Mouse (Mus musculus): ENCODE results near the gene Ripor1. TPM values are rescaled to one million over a fixed set of nuclear protein-coding genes. Genes with fewer than 3 reads are reported as not detected.

Ripor1 gene
- polyA plus RNA-seq, 1 experiment from 2014 or later: 12.4 TPM

DNA sequence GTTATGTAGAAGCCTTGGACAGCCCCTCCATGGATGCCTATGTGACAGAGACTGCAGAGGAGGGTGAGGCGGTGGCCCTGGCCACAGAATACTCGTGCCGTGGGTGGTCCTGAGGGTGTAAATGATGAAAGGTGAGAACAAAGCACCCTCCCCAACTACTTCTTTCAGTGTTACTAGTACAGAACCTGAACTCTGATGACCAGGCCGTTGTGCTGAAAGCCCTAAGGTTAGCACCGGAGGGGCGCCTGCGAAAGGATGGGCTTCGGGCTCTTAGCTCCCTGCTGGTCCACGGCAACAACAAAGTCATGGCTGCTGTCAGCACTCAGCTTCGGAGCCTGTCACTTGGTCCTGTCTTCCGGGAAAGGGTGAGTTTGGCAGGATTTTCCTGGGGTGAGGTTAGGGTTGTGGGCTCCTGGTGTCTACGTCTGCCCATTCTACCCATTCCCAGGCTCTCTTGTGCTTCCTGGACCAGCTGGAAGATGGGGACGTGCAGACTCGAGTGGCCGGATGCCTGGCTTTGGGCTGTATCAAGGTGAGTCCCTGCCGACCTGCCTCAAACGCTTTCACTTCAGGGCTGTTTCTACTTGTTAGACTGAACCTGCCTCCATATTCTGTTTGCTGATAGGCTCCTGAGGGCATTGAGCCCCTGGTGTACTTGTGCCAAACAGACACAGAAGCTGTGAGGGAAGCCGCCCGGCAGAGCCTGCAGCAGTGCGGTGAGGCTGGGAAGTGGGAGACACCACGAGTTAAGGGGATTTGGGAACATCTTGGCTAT is 16.1 kb downstream of the Ripor1 start:
- 92% methylated on average over 21 of the region's 21 CpGs for WGBS
- H3K4me2 ChIP-seq (replicated peaks; ENCODE audit: low read depth, low read length): no peak overlapping the region
- no peak overlapping the region for H3K27ac ChIP-seq (ENCODE audit: low read depth, low read length)
- H3K27me3 ChIP-seq (ENCODE audit: control insufficient read depth, insufficient read depth, low read length): no peaks in the 10 kb centered on the region
- DNase-seq (ENCODE audit: low spot score) (no peak), ATAC-seq (ENCODE audit: low FRiP score) (no peak)
- H3K4me1 ChIP-seq (replicated peaks; ENCODE audit: control insufficient read depth, insufficient read depth, low read length): no peaks in the 10 kb centered on the region
- no peaks in the 10 kb centered on the region for H3K9me3 ChIP-seq (ENCODE audit: control insufficient read depth, low read length)
- no peak overlapping the region for H3K9ac ChIP-seq (ENCODE audit: low read depth, low read length)
- H3K36me3 ChIP-seq (ENCODE audit: control insufficient read depth, insufficient read depth, low read length): peaks cover 9% of the 10 kb centered on the region; the same call in 1 of the 2 replicates
- no peak overlapping the region for H3K4me3 ChIP-seq (ENCODE audit: low read depth, low read length)

DNA sequence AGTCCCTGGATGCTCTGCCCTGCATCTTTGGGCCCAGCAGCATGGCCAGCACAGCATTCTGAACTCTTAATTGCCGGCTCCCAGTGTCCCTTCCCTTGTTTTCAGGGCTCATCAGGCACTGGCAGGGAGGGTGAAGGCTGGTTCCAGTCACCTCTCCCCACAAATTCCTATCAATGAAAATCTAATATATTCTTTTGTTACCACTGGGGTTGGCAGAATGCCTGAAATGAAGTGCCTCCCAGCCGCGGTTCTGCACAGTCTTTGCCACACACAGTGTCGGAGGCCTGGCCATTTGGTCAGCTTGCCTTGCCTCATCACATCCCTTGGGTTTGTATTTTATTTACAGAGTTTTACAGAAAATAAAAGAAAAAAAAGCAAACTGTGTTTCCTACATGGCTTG is 16.8 kb downstream of the Ripor1 start:
- ATAC-seq (ENCODE audit: low FRiP score) (0 out of 2 replicates have a peak, but pooled peaks have one; percentile 6), DNase-seq (ENCODE audit: low spot score) (no peak)
- no peaks in the 10 kb centered on the region for H3K4me1 ChIP-seq (replicated peaks; ENCODE audit: control insufficient read depth, insufficient read depth, low read length)
- H3K4me2 ChIP-seq (replicated peaks; ENCODE audit: low read depth, low read length): no peak overlapping the region
- no peak overlapping the region for H3K4me3 ChIP-seq (ENCODE audit: low read depth, low read length)
- H3K9me3 ChIP-seq (ENCODE audit: control insufficient read depth, low read length): no peaks in the 10 kb centered on the region
- peaks cover 8% of the 10 kb centered on the region; the same call in 1 of the 2 replicates for H3K36me3 ChIP-seq (ENCODE audit: control insufficient read depth, insufficient read depth, low read length)
- H3K27me3 ChIP-seq (ENCODE audit: control insufficient read depth, insufficient read depth, low read length): no peaks in the 10 kb centered on the region
- 0 out of 2 replicates have a peak overlapping the region, but pooled peaks have one; percentile 63 for H3K27ac ChIP-seq (ENCODE audit: low read depth, low read length)
- WGBS: 80% methylated on average over 4 of the region's 4 CpGs
- H3K9ac ChIP-seq (ENCODE audit: low read depth, low read length): no peak overlapping the region

DNA sequence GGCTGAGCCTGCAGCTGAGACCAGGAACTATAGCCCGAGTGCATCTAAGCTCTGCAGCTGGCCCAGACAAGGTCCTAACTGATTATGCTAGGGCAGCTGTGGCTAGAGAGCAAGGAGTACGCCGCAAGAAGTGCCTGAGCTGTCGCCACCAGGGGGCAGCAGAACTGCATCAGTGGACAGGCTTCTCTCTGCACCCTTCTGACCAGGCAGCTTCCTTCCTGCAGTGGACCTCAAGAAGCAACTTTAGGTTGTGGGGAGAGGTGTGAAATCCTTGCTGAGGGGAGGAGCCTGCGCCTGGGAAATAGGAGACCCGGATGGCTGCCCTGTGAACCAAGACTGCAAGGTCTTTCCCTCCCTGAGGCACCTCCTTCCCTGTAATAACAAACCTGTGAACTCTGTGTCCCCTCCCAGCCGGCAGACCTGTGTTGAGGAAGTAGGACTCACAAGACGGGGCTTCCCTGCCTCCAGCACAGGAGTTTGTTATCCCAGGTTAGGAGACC is 17.4 kb downstream of the Ripor1 start:
- Histone ChIP-seq H3K27me3 (ENCODE audit: control insufficient read depth, insufficient read depth, low read length) (no peaks in the 10 kb centered on the region), H3K4me2 (replicated peaks; ENCODE audit: low read depth, low read length) (no peak overlapping the region), H3K9ac (ENCODE audit: low read depth, low read length) (no peak overlapping the region), H3K27ac (ENCODE audit: low read depth, low read length) (peak overlapping the region; percentile 63; the same call in 1 of the 2 replicates), H3K4me3 (ENCODE audit: low read depth, low read length) (no peak overlapping the region), H3K4me1 (replicated peaks; ENCODE audit: control insufficient read depth, insufficient read depth, low read length) (no peaks in the 10 kb centered on the region), H3K36me3 (ENCODE audit: control insufficient read depth, insufficient read depth, low read length) (peaks cover 7% of the 10 kb centered on the region; the same call in 1 of the 2 replicates), H3K9me3 (ENCODE audit: control insufficient read depth, low read length) (no peaks in the 10 kb centered on the region)
- DNase-seq (ENCODE audit: low spot score): peak; percentile 98
- peak; percentile 92 for ATAC-seq (ENCODE audit: low FRiP score)
- 8% methylated on average over 8 of the region's 8 CpGs for WGBS

DNA sequence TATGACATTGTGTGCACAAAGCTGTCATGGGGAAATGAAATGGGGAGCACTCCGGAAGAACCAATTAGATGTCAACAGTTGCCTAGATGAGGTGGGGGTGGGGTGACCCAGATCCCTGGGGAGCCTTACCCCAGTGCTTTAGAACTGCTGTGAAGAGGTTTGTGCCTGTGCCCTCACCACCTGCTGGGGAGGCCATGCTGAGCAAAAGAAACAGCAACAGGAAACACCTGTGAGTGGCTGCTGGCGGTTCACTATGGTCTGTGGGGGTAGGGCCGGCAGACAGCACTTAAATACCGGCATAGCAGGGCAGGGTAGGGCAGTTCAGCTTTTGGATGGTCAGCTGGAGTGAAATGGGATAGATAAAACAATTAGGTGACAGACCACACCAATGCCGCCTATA is 18.1 kb downstream of the Ripor1 start:
- no peak overlapping the region for H3K4me3 ChIP-seq (ENCODE audit: low read depth, low read length)
- no peak overlapping the region for H3K9ac ChIP-seq (ENCODE audit: low read depth, low read length)
- H3K4me2 ChIP-seq (replicated peaks; ENCODE audit: low read depth, low read length): no peak overlapping the region
- H3K36me3 ChIP-seq (ENCODE audit: control insufficient read depth, insufficient read depth, low read length): peaks cover 6% of the 10 kb centered on the region; the same call in 1 of the 2 replicates
- no peaks in the 10 kb centered on the region for H3K27me3 ChIP-seq (ENCODE audit: control insufficient read depth, insufficient read depth, low read length)
- no peak overlapping the region for H3K27ac ChIP-seq (ENCODE audit: low read depth, low read length)
- no peaks in the 10 kb centered on the region for H3K4me1 ChIP-seq (replicated peaks; ENCODE audit: control insufficient read depth, insufficient read depth, low read length)
- 29% methylated on average over 5 of the region's 5 CpGs for WGBS
- no peak for ATAC-seq (ENCODE audit: low FRiP score)
- DNase-seq (ENCODE audit: low spot score): no peak
- H3K9me3 ChIP-seq (ENCODE audit: control insufficient read depth, low read length): no peaks in the 10 kb centered on the region

DNA sequence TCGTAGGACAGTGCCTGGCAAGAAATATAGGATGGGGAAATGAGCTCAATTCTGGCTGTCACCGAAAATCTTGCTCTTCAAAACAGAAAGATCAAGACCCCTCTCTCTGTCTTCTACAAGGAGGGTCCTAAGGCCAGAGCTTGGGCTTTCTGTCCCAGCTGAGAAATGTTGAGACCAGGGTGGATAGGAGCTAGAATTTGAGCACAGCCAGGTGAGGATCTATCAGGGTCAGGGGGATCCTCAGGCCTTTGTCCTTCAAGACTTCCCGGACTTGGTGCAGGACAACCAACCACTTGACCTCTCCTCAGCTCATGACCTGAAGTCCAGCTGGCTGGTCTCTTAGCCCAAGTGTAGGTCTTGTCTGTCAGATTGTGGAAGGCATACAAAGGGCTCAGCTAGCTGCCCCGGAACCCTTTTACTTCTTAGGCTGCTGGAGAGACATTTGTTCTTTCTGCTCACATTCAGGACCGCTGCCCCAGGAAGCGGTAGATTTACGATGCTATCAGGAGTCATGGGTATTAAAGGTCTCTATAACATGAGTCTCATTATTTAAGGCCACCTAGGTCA is 18.7 kb downstream of the Ripor1 start:
- 50% methylated on average over 7 of the region's 7 CpGs for WGBS
- Histone ChIP-seq H3K27ac (ENCODE audit: low read depth, low read length) (no peak overlapping the region), H3K9ac (ENCODE audit: low read depth, low read length) (no peak overlapping the region), H3K36me3 (ENCODE audit: control insufficient read depth, insufficient read depth, low read length) (peaks cover 5% of the 10 kb centered on the region; the same call in 1 of the 2 replicates), H3K9me3 (ENCODE audit: control insufficient read depth, low read length) (no peaks in the 10 kb centered on the region), H3K4me1 (replicated peaks; ENCODE audit: control insufficient read depth, insufficient read depth, low read length) (no peaks in the 10 kb centered on the region), H3K27me3 (ENCODE audit: control insufficient read depth, insufficient read depth, low read length) (no peaks in the 10 kb centered on the region), H3K4me3 (ENCODE audit: low read depth, low read length) (no peak overlapping the region), H3K4me2 (replicated peaks; ENCODE audit: low read depth, low read length) (no peak overlapping the region)
- ATAC-seq (ENCODE audit: low FRiP score) (no peak), DNase-seq (ENCODE audit: low spot score) (no peak)

DNA sequence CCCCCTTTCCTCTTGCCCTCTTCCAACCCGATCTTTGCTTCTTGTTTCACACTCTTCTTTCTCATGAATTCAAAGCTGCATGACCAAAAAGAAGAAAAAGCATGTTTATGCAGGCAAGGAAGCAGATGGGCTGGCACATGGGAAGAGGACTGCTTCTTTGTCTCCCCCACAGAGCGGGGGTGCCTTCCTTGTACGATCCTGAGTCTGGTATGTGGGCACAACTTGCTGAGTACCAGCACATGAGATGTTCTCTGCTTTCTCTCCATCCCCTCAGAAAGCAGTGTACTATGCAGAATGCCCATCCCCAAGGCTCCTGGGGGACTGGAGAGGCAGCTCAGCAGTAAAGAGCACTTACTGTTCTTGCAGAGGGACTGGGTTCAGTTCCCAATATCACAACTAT is 19.3 kb downstream of the Ripor1 start:
- no peak overlapping the region for H3K4me2 ChIP-seq (replicated peaks; ENCODE audit: low read depth, low read length)
- no peak overlapping the region for H3K9ac ChIP-seq (ENCODE audit: low read depth, low read length)
- WGBS: 70% methylated on average over 3 of the region's 3 CpGs
- no peak for ATAC-seq (ENCODE audit: low FRiP score)
- no peak overlapping the region for H3K27ac ChIP-seq (ENCODE audit: low read depth, low read length)
- H3K36me3 ChIP-seq (ENCODE audit: control insufficient read depth, insufficient read depth, low read length): peaks cover 5% of the 10 kb centered on the region; the same call in 1 of the 2 replicates
- no peaks in the 10 kb centered on the region for H3K27me3 ChIP-seq (ENCODE audit: control insufficient read depth, insufficient read depth, low read length)
- no peaks in the 10 kb centered on the region for H3K9me3 ChIP-seq (ENCODE audit: control insufficient read depth, low read length)
- no peak overlapping the region for H3K4me3 ChIP-seq (ENCODE audit: low read depth, low read length)
- H3K4me1 ChIP-seq (replicated peaks; ENCODE audit: control insufficient read depth, insufficient read depth, low read length): no peaks in the 10 kb centered on the region
- no peak for DNase-seq (ENCODE audit: low spot score)

DNA sequence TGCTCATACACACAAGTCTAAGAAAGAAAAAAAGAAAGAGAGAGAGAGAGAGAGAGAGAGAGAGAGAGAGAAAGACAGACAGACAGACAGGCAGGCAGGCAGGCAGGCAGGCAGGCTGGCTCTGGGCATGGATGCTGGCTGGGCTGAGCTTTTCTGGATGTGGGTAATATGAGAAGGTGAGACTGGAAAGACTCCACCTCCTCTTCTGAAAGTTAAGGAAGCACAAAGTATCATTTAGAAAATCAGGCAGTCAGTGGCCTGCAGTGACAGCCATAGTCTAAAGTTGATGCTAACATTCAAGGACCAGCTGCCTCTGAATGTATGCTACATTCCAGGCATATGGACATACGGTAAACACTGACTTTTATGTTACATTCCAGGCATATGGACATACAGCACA is 19.8 kb downstream of the Ripor1 start:
- Histone ChIP-seq H3K9me3 (ENCODE audit: control insufficient read depth, low read length) (no peaks in the 10 kb centered on the region), H3K9ac (ENCODE audit: low read depth, low read length) (no peak overlapping the region), H3K4me2 (replicated peaks; ENCODE audit: low read depth, low read length) (no peak overlapping the region), H3K4me3 (ENCODE audit: low read depth, low read length) (no peak overlapping the region), H3K36me3 (ENCODE audit: control insufficient read depth, insufficient read depth, low read length) (peaks cover 5% of the 10 kb centered on the region; the same call in 1 of the 2 replicates), H3K27me3 (ENCODE audit: control insufficient read depth, insufficient read depth, low read length) (no peaks in the 10 kb centered on the region), H3K4me1 (replicated peaks; ENCODE audit: control insufficient read depth, insufficient read depth, low read length) (no peaks in the 10 kb centered on the region), H3K27ac (ENCODE audit: low read depth, low read length) (no peak overlapping the region)
- WGBS: 71% methylated on average over 1 of the region's 1 CpGs
- DNase-seq (ENCODE audit: low spot score): no peak
- ATAC-seq (ENCODE audit: low FRiP score): no peak

DNA sequence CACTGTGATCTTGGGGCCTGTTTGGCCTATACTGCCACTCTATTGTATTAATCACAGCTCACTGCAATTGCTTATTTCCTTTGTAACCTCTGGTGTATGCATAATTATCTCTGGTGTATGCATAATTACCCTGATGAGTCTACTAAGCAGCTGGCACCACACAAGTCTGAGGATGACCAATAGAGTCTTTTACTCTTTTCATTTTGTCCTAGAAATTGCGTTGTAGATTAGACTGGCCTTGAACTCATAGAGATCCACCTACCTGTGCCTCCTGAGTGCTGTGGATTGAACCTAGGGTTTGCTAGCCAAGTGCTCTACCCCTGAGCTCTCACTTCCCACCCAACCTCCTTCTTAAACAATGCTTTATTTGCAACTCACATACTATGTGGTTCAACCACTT is 21.0 kb downstream of the Ripor1 start:
- Histone ChIP-seq H3K4me2 (replicated peaks; ENCODE audit: low read depth, low read length) (no peak overlapping the region), H3K4me1 (replicated peaks; ENCODE audit: control insufficient read depth, insufficient read depth, low read length) (no peaks in the 10 kb centered on the region), H3K4me3 (ENCODE audit: low read depth, low read length) (no peak overlapping the region), H3K27ac (ENCODE audit: low read depth, low read length) (no peak overlapping the region), H3K36me3 (ENCODE audit: control insufficient read depth, insufficient read depth, low read length) (no peaks in the 10 kb centered on the region), H3K9me3 (ENCODE audit: control insufficient read depth, low read length) (no peaks in the 10 kb centered on the region), H3K27me3 (ENCODE audit: control insufficient read depth, insufficient read depth, low read length) (no peaks in the 10 kb centered on the region), H3K9ac (ENCODE audit: low read depth, low read length) (no peak overlapping the region)
- DNase-seq (ENCODE audit: low spot score) (no peak), ATAC-seq (ENCODE audit: low FRiP score) (no peak)
- WGBS: 79% methylated on average over 1 of the region's 1 CpGs

DNA sequence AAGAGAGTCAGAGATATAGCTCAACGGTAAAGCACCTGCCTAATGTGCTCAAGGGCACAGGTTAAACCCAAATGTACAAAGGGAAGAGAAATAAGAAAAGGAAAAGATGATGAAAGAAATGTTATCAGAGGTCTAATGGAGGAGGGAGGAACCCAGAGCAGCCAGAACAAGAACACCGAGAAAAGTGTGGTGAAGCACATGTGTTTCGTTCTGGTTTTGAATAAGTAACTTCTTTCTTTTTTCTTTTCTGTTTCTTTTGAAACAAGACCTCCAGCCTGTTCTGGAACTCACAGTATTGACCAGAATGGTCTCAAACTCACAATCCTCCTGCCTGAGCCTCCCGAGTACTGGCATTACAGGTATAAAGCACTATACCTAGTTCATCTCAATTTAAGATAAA is 24.3 kb downstream of the Ripor1 start:
- Histone ChIP-seq H3K9ac (ENCODE audit: low read depth, low read length) (no peak overlapping the region), H3K4me2 (replicated peaks; ENCODE audit: low read depth, low read length) (no peak overlapping the region), H3K27me3 (ENCODE audit: control insufficient read depth, insufficient read depth, low read length) (no peaks in the 10 kb centered on the region), H3K27ac (ENCODE audit: low read depth, low read length) (no peak overlapping the region), H3K4me3 (ENCODE audit: low read depth, low read length) (no peak overlapping the region), H3K36me3 (ENCODE audit: control insufficient read depth, insufficient read depth, low read length) (no peaks in the 10 kb centered on the region), H3K4me1 (replicated peaks; ENCODE audit: control insufficient read depth, insufficient read depth, low read length) (no peaks in the 10 kb centered on the region), H3K9me3 (ENCODE audit: control insufficient read depth, low read length) (no peaks in the 10 kb centered on the region)
- WGBS: 95% methylated on average over 4 of the region's 4 CpGs
- DNase-seq (ENCODE audit: low spot score) (no peak), ATAC-seq (ENCODE audit: low FRiP score) (no peak)
